Mouse (Mus musculus) midbrain, embryonic 10.5 days (tissue): ENCODE results near the gene Srgn. TPM values are rescaled to one million over a fixed set of nuclear protein-coding genes. Genes with fewer than 3 reads are reported as not detected.
"Not testable (repeated sequence)": the region's sequence is repeated elsewhere in the genome, so short reads cannot be mapped to it uniquely, and the experiment has no call there.

Experiments
- DNase-seq: peaks from one replicate; pipeline ENCODE4 v3.0.0-alpha.2; 2017; ENCODE audit warnings: low spot score
- H3K27ac ChIP-seq: fragments of 300-500 bp; sonication (generic); replicated peaks from 2 replicates; pipeline ENCODE4 v1.5.1; 2016; ENCODE audit warnings: mild to moderate bottlenecking
- H3K27me3 ChIP-seq: fragments of 300-500 bp; sonication (generic); 2 replicates; pipeline ENCODE4 v1.6.1; 2016; ENCODE audit warnings: low read depth, mild to moderate bottlenecking; ENCODE audit not compliant: poor library complexity, severe bottlenecking
- H3K36me3 ChIP-seq: fragments of 300-500 bp; sonication (generic); 2 replicates; pipeline ENCODE4 v1.6.1; 2016; ENCODE audit warnings: mild to moderate bottlenecking, moderate library complexity
- H3K4me1 ChIP-seq: fragments of 300-500 bp; sonication (generic); 2 replicates; pipeline ENCODE4 v1.6.1; 2016
- H3K4me3 ChIP-seq: fragments of 300-500 bp; sonication (generic); 2 replicates; pipeline ENCODE4 v1.5.1; 2016; ENCODE audit warnings: mild to moderate bottlenecking, moderate library complexity
- H3K9me3 ChIP-seq: fragments of 300-500 bp; sonication (generic); replicated peaks from 2 replicates; pipeline ENCODE4 v1.6.1; 2016; ENCODE audit warnings: mild to moderate bottlenecking
- WGBS: fragments of 180-500 bp; shearing (Covaris S2); methylation state at CpG from one replicate; pipeline ENCODE4 v1.1.7; 2016; 5-methylcytosine and 5-hydroxymethylcytosine counted together
- polyA plus RNA-seq: library from polyadenylated mRNA; unstranded; fragments of >200 nt; fragmentation: Nextera tagmentation; extraction: Ambion mirVana; gene quantifications from 2 replicates; pipeline ENCODE4 v1.2.1, GENCODE M21; 2016

Gene Srgn
- polyA plus RNA-seq, 1 experiment from 2014 or later = 2.9 TPM

- peaks cover 2% of the 10 kb centered on the region; the same call in 1 of the 2 replicates for H3K4me1 ChIP-seq
- H3K27ac ChIP-seq = no peak overlapping the region
- 25% methylated on average over 15 of the region's 15 CpGs for WGBS
- no peak overlapping the region for H3K4me3 ChIP-seq
- no peaks in the 10 kb centered on the region for H3K9me3 ChIP-seq
- no peaks in the 10 kb centered on the region for H3K36me3 ChIP-seq
- peak; percentile 59 for DNase-seq
- no peaks in the 10 kb centered on the region for H3K27me3 ChIP-seq
Measured at GRCm38 (mm10) chr10:62500088-62500915, 26.9 kb downstream of the Srgn start.

- H3K4me3 ChIP-seq, H3K36me3 ChIP-seq, H3K27ac ChIP-seq, H3K9me3 ChIP-seq, DNase-seq, H3K4me1 ChIP-seq, H3K27me3 ChIP-seq: not testable (repeated sequence)
- WGBS = 78% methylated on average over 3 of the region's 3 CpGs
Measured at GRCm38 (mm10) chr10:62491681-62492080, 35.6 kb downstream of the Srgn start.

- Histone ChIP-seq H3K9me3 (no peaks in the 10 kb centered on the region), H3K4me3 (no peak overlapping the region), H3K36me3 (no peaks in the 10 kb centered on the region), H3K27ac (no peak overlapping the region), H3K4me1 (peaks cover 13% of the 10 kb centered on the region), H3K27me3 (no peaks in the 10 kb centered on the region)
- WGBS = 28% methylated on average over 1 of the region's 1 CpGs
- peak; percentile 34 for DNase-seq
Measured at GRCm38 (mm10) chr10:62488266-62488665, 39.0 kb downstream of the Srgn start.

- Histone ChIP-seq H3K9me3 (no peaks in the 10 kb centered on the region), H3K27ac (peak within 1 kb of the TSS; percentile 91)
- WGBS = under 1% methylated on average over 59 of the region's 59 CpGs
Measured at GRCm38 (mm10) chr10:62486618-62487415, 40.4 kb downstream of the Srgn start, which contains the start of gene Vps26a. TSS of gene Vps26a (minus strand) at chr10:62486805.

GRCm38 (mm10) chr10:62485878-62486582 lies 41.2 kb downstream of the Srgn start:
- no peak for DNase-seq
- no peaks in the 10 kb centered on the region for H3K27me3 ChIP-seq
- H3K9me3 ChIP-seq = no peaks in the 10 kb centered on the region
- WGBS = under 1% methylated on average over 48 of the region's 48 CpGs
- H3K27ac ChIP-seq = peak overlapping the region; percentile 91
- peaks cover 13% of the 10 kb centered on the region for H3K4me1 ChIP-seq
- no peaks in the 10 kb centered on the region for H3K36me3 ChIP-seq
- peak overlapping the region; percentile 96 for H3K4me3 ChIP-seq

More at GRCm38 (mm10) chr10:62486618-62487415, 40.4 kb downstream of the Srgn start, which contains the start of gene Vps26a:
- peak; percentile 99 for DNase-seq
- H3K36me3 ChIP-seq = no peaks in the 10 kb centered on the region
- peak within 1 kb of the TSS; percentile 96 for H3K4me3 ChIP-seq
- H3K4me1 ChIP-seq = peaks cover 13% of the 10 kb centered on the region
- H3K27me3 ChIP-seq = no peaks in the 10 kb centered on the region

GRCm38 (mm10) chr10:62481108-62481852 lies 46.0 kb downstream of the Srgn start:
- Histone ChIP-seq H3K27me3 (no peaks in the 10 kb centered on the region), H3K36me3 (peaks cover 7% of the 10 kb centered on the region), H3K4me1 (peaks cover 5% of the 10 kb centered on the region), H3K4me3 (no peak overlapping the region), H3K9me3 (no peaks in the 10 kb centered on the region), H3K27ac (no peak overlapping the region)
- no peak for DNase-seq
- WGBS = 75% methylated on average over 7 of the region's 7 CpGs

GRCm38 (mm10) chr10:62476980-62477379 lies 50.3 kb downstream of the Srgn start:
- no peaks in the 10 kb centered on the region for H3K4me1 ChIP-seq
- H3K27me3 ChIP-seq = no peaks in the 10 kb centered on the region
- no peaks in the 10 kb centered on the region for H3K9me3 ChIP-seq
- no peak overlapping the region for H3K27ac ChIP-seq
- no peak for DNase-seq
- H3K4me3 ChIP-seq = no peak overlapping the region
- H3K36me3 ChIP-seq = peaks cover 23% of the 10 kb centered on the region
- 79% methylated on average over 2 of the region's 2 CpGs for WGBS

GRCm38 (mm10) chr10:62474944-62475343 lies 52.3 kb downstream of the Srgn start:
- no peaks in the 10 kb centered on the region for H3K27me3 ChIP-seq
- no peak overlapping the region for H3K4me3 ChIP-seq
- no peak for DNase-seq
- H3K9me3 ChIP-seq = no peaks in the 10 kb centered on the region
- peaks cover 23% of the 10 kb centered on the region for H3K36me3 ChIP-seq
- no peak overlapping the region for H3K27ac ChIP-seq
- WGBS = 91% methylated on average over 10 of the region's 10 CpGs
- H3K4me1 ChIP-seq = peaks cover 2% of the 10 kb centered on the region; the same call in 1 of the 2 replicates

- no peak for DNase-seq
- Histone ChIP-seq H3K27ac (no peak overlapping the region), H3K9me3 (no peaks in the 10 kb centered on the region), H3K4me3 (no peak overlapping the region), H3K4me1 (peaks cover 2% of the 10 kb centered on the region; the same call in 1 of the 2 replicates), H3K36me3 (peaks cover 42% of the 10 kb centered on the region), H3K27me3 (no peaks in the 10 kb centered on the region)
- WGBS = 78% methylated on average over 5 of the region's 5 CpGs
Measured at GRCm38 (mm10) chr10:62471105-62471504, 56.1 kb downstream of the Srgn start.

- no peaks in the 10 kb centered on the region for H3K27me3 ChIP-seq
- H3K9me3 ChIP-seq = no peaks in the 10 kb centered on the region
- no peak for DNase-seq
- H3K27ac ChIP-seq = no peak overlapping the region
- peaks cover 2% of the 10 kb centered on the region; the same call in 1 of the 2 replicates for H3K4me1 ChIP-seq
- peaks cover 39% of the 10 kb centered on the region for H3K36me3 ChIP-seq
- WGBS = 92% methylated on average over 4 of the region's 4 CpGs
- no peak overlapping the region for H3K4me3 ChIP-seq
Measured at GRCm38 (mm10) chr10:62469736-62470135, 57.5 kb downstream of the Srgn start.

- Histone ChIP-seq H3K9me3 (no peaks in the 10 kb centered on the region), H3K4me1 (no peaks in the 10 kb centered on the region), H3K27ac (no peak overlapping the region), H3K4me3 (no peak overlapping the region), H3K36me3 (peaks cover 86% of the 10 kb centered on the region), H3K27me3 (no peaks in the 10 kb centered on the region)
- DNase-seq = no peak
Measured at GRCm38 (mm10) chr10:62461321-62461720, 65.9 kb downstream of the Srgn start.

- not testable (repeated sequence) for DNase-seq, H3K27ac ChIP-seq, H3K9me3 ChIP-seq, H3K4me3 ChIP-seq, H3K27me3 ChIP-seq
- peaks cover 19% of the 10 kb centered on the region for H3K4me1 ChIP-seq
- 69% methylated on average over 11 of the region's 11 CpGs for WGBS
- H3K36me3 ChIP-seq = peaks cover 35% of the 10 kb centered on the region
Measured at GRCm38 (mm10) chr10:62452001-62452400, 75.2 kb downstream of the Srgn start.
